Mouse (Mus musculus): Measurements from ENCODE around the gene Myl4.

GRCm38 (mm10) chr11:104625453-104626402, 75.3 kb downstream of the Myl4 start:
- TF ChIP-seq EP300 (IDR thresholded peaks at IDR 0.05; ENCODE audit: low read depth) (no peak), CTCF (IDR thresholded peaks at IDR 0.05; ENCODE audit: low read depth) (no peak)

Measured in heart, postnatal 0 days (tissue).